Mouse (Mus musculus): Measurements from ENCODE around the gene Gm45140.

DNA sequence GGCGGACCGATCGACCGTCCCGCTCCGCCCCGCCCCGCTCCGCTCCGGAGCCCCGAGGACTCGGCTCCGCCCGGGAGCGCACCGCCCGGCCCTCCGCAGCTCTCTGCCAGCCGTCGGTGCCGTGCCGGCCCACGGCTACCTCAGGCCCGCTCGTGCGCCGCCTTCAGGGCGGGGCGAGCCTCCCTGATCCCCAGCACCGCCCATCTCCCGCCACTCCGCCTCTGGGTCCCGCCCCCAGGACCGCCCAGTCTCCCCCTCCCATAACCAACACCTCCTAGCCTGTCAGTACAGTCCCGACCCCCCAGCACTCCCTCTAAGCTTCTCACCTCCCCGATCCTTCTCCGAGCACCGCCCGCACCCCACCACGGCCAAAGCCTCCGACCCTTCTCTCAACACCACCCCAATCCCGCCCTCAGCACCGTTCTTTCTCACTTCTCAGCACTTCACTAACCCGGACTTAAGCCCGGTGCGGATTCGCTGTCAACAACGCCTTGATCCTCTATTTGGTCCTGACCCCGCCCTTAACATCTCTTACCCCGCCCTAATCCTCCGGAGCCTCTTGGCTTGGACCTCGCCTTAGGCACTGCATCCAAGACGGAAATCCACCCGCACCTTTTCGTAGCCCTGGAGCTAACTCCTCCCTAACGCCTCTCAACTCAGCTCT lies 23.8 kb downstream of the Gm45140 start, which contains the start of gene Rab43:
- no peak for TF ChIP-seq CTCF (IDR thresholded peaks at IDR 0.05; ENCODE audit: insufficient read depth, low read depth, low read length)
- peak; percentile 81 for TF ChIP-seq POLR2A (IDR thresholded peaks at IDR 0.05; ENCODE audit: insufficient read depth, low read depth, low read length)

All from olfactory bulb, adult 2 months (tissue).